Mouse (Mus musculus): ENCODE measurements around the gene Ahsa2. TPM values are rescaled to one million over a fixed set of nuclear protein-coding genes. Genes with fewer than 3 reads are reported as not detected.
"Not testable (repeated sequence)": the region's sequence is repeated elsewhere in the genome, so short reads cannot be mapped to it uniquely, and the experiment has no call there.

Gene Ahsa2
- polyA plus RNA-seq (2012; rRNA removed), result 52.1 and 73.2 TPM in 2 replicates
- 77.9 and 83.8 TPM in 2 replicates for polyA plus RNA-seq (2014; fragmentation: Nextera tagmentation; extraction: Ambion mirVana)

GRCm38 (mm10) chr11:23497718-23498509 is at the start of gene Ahsa2:
Ahsa2 (minus strand) TSS chr11:23498030.
- ATAC-seq (ENCODE audit: low FRiP score, low read depth) (peak; percentile 95), DNase-seq (ENCODE audit: low spot score) (peak; percentile 96)
- H3K36me3 ChIP-seq (ENCODE audit: control insufficient read depth, insufficient read depth, low read length), result peaks cover 26% of the 10 kb centered on the region
- under 1% methylated on average over 24 of the region's 66 CpGs for WGBS
- H3K27me3 ChIP-seq (ENCODE audit: control insufficient read depth, insufficient read depth, low read length), result no peaks in the 10 kb centered on the region
- H3K9me3 ChIP-seq (ENCODE audit: control insufficient read depth, low read length), result no peaks in the 10 kb centered on the region
- peak within 1 kb of the TSS; percentile 95 for H3K9ac ChIP-seq (ENCODE audit: low read depth, low read length, severe bottlenecking)
- H3K4me2 ChIP-seq (replicated peaks; ENCODE audit: low read depth, low read length, severe bottlenecking), result peak within 1 kb of the TSS; percentile 82
- H3K4me3 ChIP-seq (replicated peaks; ENCODE audit: low read length), result peak within 1 kb of the TSS; percentile 87
- H3K4me1 ChIP-seq (ENCODE audit: control insufficient read depth, insufficient read depth, low read length), result peaks cover 9% of the 10 kb centered on the region
- H3K27ac ChIP-seq (replicated peaks; ENCODE audit: low read depth, low read length), result peak within 1 kb of the TSS; percentile 95
- TF ChIP-seq POLR2A (IDR thresholded peaks at IDR 0.05; ENCODE audit: borderline replicate concordance, extremely low read depth, insufficient read depth, insufficient read length), result peak; percentile 63; the same call in 1 of the 2 replicates

GRCm38 (mm10) chr11:23537446-23537845 is 39.6 kb upstream of the Ahsa2 start:
- DNase-seq (ENCODE audit: low spot score), result no peak
- H3K27me3 ChIP-seq (ENCODE audit: control insufficient read depth, insufficient read depth, low read length), result no peaks in the 10 kb centered on the region
- 86% methylated on average over 2 of the region's 2 CpGs for WGBS
- H3K27ac ChIP-seq (replicated peaks; ENCODE audit: low read depth, low read length), result no peak overlapping the region
- no peak overlapping the region for H3K9ac ChIP-seq (ENCODE audit: low read depth, low read length, severe bottlenecking)
- H3K4me3 ChIP-seq (replicated peaks; ENCODE audit: low read length), result no peak overlapping the region
- TF ChIP-seq POLR2A (IDR thresholded peaks at IDR 0.05; ENCODE audit: borderline replicate concordance, extremely low read depth, insufficient read depth, insufficient read length), result no peak
- no peaks in the 10 kb centered on the region for H3K36me3 ChIP-seq (ENCODE audit: control insufficient read depth, insufficient read depth, low read length)
- no peak overlapping the region for H3K4me2 ChIP-seq (replicated peaks; ENCODE audit: low read depth, low read length, severe bottlenecking)
- H3K4me1 ChIP-seq (ENCODE audit: control insufficient read depth, insufficient read depth, low read length), result no peaks in the 10 kb centered on the region
- no peak for ATAC-seq (ENCODE audit: low FRiP score, low read depth)
- H3K9me3 ChIP-seq (ENCODE audit: control insufficient read depth, low read length), result no peaks in the 10 kb centered on the region

- Histone ChIP-seq H3K4me3 (replicated peaks; ENCODE audit: low read length) (no peak within 1 kb of the TSS), H3K9me3 (ENCODE audit: control insufficient read depth, low read length) (no peaks in the 10 kb centered on the region), H3K27ac (replicated peaks; ENCODE audit: low read depth, low read length) (no peak within 1 kb of the TSS), H3K9ac (ENCODE audit: low read depth, low read length, severe bottlenecking) (no peak within 1 kb of the TSS), H3K4me1 (ENCODE audit: control insufficient read depth, insufficient read depth, low read length) (no peaks in the 10 kb centered on the region), H3K4me2 (replicated peaks; ENCODE audit: low read depth, low read length, severe bottlenecking) (no peak within 1 kb of the TSS), H3K27me3 (ENCODE audit: control insufficient read depth, insufficient read depth, low read length) (no peaks in the 10 kb centered on the region), H3K36me3 (ENCODE audit: control insufficient read depth, insufficient read depth, low read length) (no peaks in the 10 kb centered on the region)
- 42% methylated on average over 5 of the region's 5 CpGs for WGBS
- DNase-seq (ENCODE audit: low spot score), result no peak
- no peak for TF ChIP-seq POLR2A (IDR thresholded peaks at IDR 0.05; ENCODE audit: borderline replicate concordance, extremely low read depth, insufficient read depth, insufficient read length)
- ATAC-seq (ENCODE audit: low FRiP score, low read depth), result no peak
Observed at GRCm38 (mm10) chr11:23520473-23521205, 22.8 kb upstream of the Ahsa2 start, which contains the start of gene 1700093K21Rik. 1700093K21Rik (minus strand) TSS chr11:23521155.

- ATAC-seq (ENCODE audit: low FRiP score, low read depth) (no peak), DNase-seq (ENCODE audit: low spot score) (no peak)
- Histone ChIP-seq H3K27ac (replicated peaks; ENCODE audit: low read depth, low read length) (no peak overlapping the region), H3K4me3 (replicated peaks; ENCODE audit: low read length) (no peak overlapping the region), H3K9me3 (ENCODE audit: control insufficient read depth, low read length) (no peaks in the 10 kb centered on the region), H3K9ac (ENCODE audit: low read depth, low read length, severe bottlenecking) (no peak overlapping the region), H3K36me3 (ENCODE audit: control insufficient read depth, insufficient read depth, low read length) (no peaks in the 10 kb centered on the region), H3K27me3 (ENCODE audit: control insufficient read depth, insufficient read depth, low read length) (no peaks in the 10 kb centered on the region), H3K4me2 (replicated peaks; ENCODE audit: low read depth, low read length, severe bottlenecking) (no peak overlapping the region), H3K4me1 (ENCODE audit: control insufficient read depth, insufficient read depth, low read length) (no peaks in the 10 kb centered on the region)
- WGBS, result 84% methylated on average over 3 of the region's 3 CpGs
- no peak for TF ChIP-seq POLR2A (IDR thresholded peaks at IDR 0.05; ENCODE audit: borderline replicate concordance, extremely low read depth, insufficient read depth, insufficient read length)
Observed at GRCm38 (mm10) chr11:23518981-23519380, 21.2 kb upstream of the Ahsa2 start.

GRCm38 (mm10) chr11:23515315-23515714 is 17.5 kb upstream of the Ahsa2 start:
- Histone ChIP-seq H3K4me1 (ENCODE audit: control insufficient read depth, insufficient read depth, low read length) (no peaks in the 10 kb centered on the region), H3K27me3 (ENCODE audit: control insufficient read depth, insufficient read depth, low read length) (no peaks in the 10 kb centered on the region), H3K36me3 (ENCODE audit: control insufficient read depth, insufficient read depth, low read length) (no peaks in the 10 kb centered on the region), H3K4me3 (replicated peaks; ENCODE audit: low read length) (no peak overlapping the region), H3K27ac (replicated peaks; ENCODE audit: low read depth, low read length) (no peak overlapping the region), H3K4me2 (replicated peaks; ENCODE audit: low read depth, low read length, severe bottlenecking) (no peak overlapping the region), H3K9ac (ENCODE audit: low read depth, low read length, severe bottlenecking) (no peak overlapping the region), H3K9me3 (ENCODE audit: control insufficient read depth, low read length) (no peaks in the 10 kb centered on the region)
- WGBS, result 79% methylated on average over 2 of the region's 2 CpGs
- no peak for TF ChIP-seq POLR2A (IDR thresholded peaks at IDR 0.05; ENCODE audit: borderline replicate concordance, extremely low read depth, insufficient read depth, insufficient read length)
- ATAC-seq (ENCODE audit: low FRiP score, low read depth), result no peak
- no peak for DNase-seq (ENCODE audit: low spot score)

- not testable (repeated sequence) for H3K27me3 ChIP-seq (ENCODE audit: control insufficient read depth, insufficient read depth, low read length); DNase-seq (ENCODE audit: low spot score); H3K4me2 ChIP-seq (replicated peaks; ENCODE audit: low read depth, low read length, severe bottlenecking); H3K36me3 ChIP-seq (ENCODE audit: control insufficient read depth, insufficient read depth, low read length); H3K9ac ChIP-seq (ENCODE audit: low read depth, low read length, severe bottlenecking); H3K4me3 ChIP-seq (replicated peaks; ENCODE audit: low read length); H3K27ac ChIP-seq (replicated peaks; ENCODE audit: low read depth, low read length); H3K4me1 ChIP-seq (ENCODE audit: control insufficient read depth, insufficient read depth, low read length); ATAC-seq (ENCODE audit: low FRiP score, low read depth); H3K9me3 ChIP-seq (ENCODE audit: control insufficient read depth, low read length)
- 43% methylated on average over 4 of the region's 4 CpGs for WGBS
Observed at GRCm38 (mm10) chr11:23514785-23515184, 17.0 kb upstream of the Ahsa2 start.

- H3K27me3 ChIP-seq (ENCODE audit: control insufficient read depth, insufficient read depth, low read length); H3K4me3 ChIP-seq (replicated peaks; ENCODE audit: low read length); H3K4me1 ChIP-seq (ENCODE audit: control insufficient read depth, insufficient read depth, low read length); H3K27ac ChIP-seq (replicated peaks; ENCODE audit: low read depth, low read length); H3K36me3 ChIP-seq (ENCODE audit: control insufficient read depth, insufficient read depth, low read length); H3K4me2 ChIP-seq (replicated peaks; ENCODE audit: low read depth, low read length, severe bottlenecking); H3K9ac ChIP-seq (ENCODE audit: low read depth, low read length, severe bottlenecking); H3K9me3 ChIP-seq (ENCODE audit: control insufficient read depth, low read length); ATAC-seq (ENCODE audit: low FRiP score, low read depth); DNase-seq (ENCODE audit: low spot score): not testable (repeated sequence)
- 57% methylated on average over 5 of the region's 5 CpGs for WGBS
Observed at GRCm38 (mm10) chr11:23504801-23505200, 7.0 kb upstream of the Ahsa2 start.

Data from limb, embryonic 14.5 days (tissue).